Mouse (Mus musculus) CH12.LX (cell line): Measurements from ENCODE around the gene Zscan21. TPM values are rescaled to one million over a fixed set of nuclear protein-coding genes. Genes with fewer than 3 reads are reported as not detected.

ENCODE experiments used
- DNase-seq: peaks from one replicate; pipeline ENCODE4 v3.0.0-alpha.2; 2013; ENCODE audit errors: extremely low read depth
- H3K27ac ChIP-seq: 2 replicates; pipeline ENCODE4 v1.5.1; 2012; ENCODE audit warnings: low read depth, mild to moderate bottlenecking, control low read depth, moderate library complexity; ENCODE audit not compliant: insufficient read depth
- H3K27me3 ChIP-seq: replicated peaks from 2 replicates; pipeline ENCODE3; 2012; ENCODE audit warnings: inconsistent platforms
- H3K36me3 ChIP-seq, 2 experiments: replicated peaks in 1 of 2; 2 replicates each; pipeline versions ENCODE3 to v1.6.1; 2012; ENCODE audit warnings: inconsistent platforms in 1 of 2, low read length in 1 of 2, mild to moderate bottlenecking in 1 of 2, mixed read lengths in 1 of 2, moderate library complexity in 1 of 2; ENCODE audit not compliant: control insufficient read depth in 1 of 2, insufficient read depth in 1 of 2
- H3K4me1 ChIP-seq, 2 experiments: 2 replicates each; pipeline ENCODE4 v1.6.1; 2012; ENCODE audit warnings: inconsistent platforms in 1 of 2, moderate library complexity in 1 of 2; ENCODE audit not compliant: insufficient read depth in 2 of 2, control insufficient read depth in 1 of 2
- H3K4me2 ChIP-seq: 2 replicates; pipeline ENCODE4 v1.6.1; 2012; ENCODE audit warnings: low read depth, mild to moderate bottlenecking, control low read depth; ENCODE audit not compliant: poor library complexity, insufficient read depth, severe bottlenecking
- H3K4me3 ChIP-seq, 3 experiments: fragments of 150-350 bp in 1 of 3; sonication (generic) in 1 of 3; replicated peaks in 1 of 3; 2 replicates each; pipeline versions ENCODE3 to v1.5.1; 2011 to 2012; ENCODE audit warnings: low read depth in 2 of 3, low read length in 2 of 3, mild to moderate bottlenecking in 2 of 3, moderate library complexity in 2 of 3, control low read depth in 1 of 3, improper control_type of control experiment in 1 of 3, inconsistent platforms in 1 of 3, mixed read lengths in 1 of 3; ENCODE audit not compliant: poor library complexity in 1 of 3
- H3K79me2 ChIP-seq: replicated peaks from 2 replicates; pipeline ENCODE4 v1.6.1; 2012; ENCODE audit warnings: mild to moderate bottlenecking, moderate library complexity; ENCODE audit not compliant: control insufficient read depth, poor library complexity, insufficient read depth, severe bottlenecking; ENCODE audit errors: extremely low read depth
- H3K9ac ChIP-seq: 2 replicates; pipeline ENCODE4 v1.6.1; 2012; ENCODE audit warnings: low read depth, mild to moderate bottlenecking, control low read depth, moderate library complexity; ENCODE audit not compliant: insufficient read depth
- H3K9me3 ChIP-seq: replicated peaks from 2 replicates; pipeline ENCODE3; 2012; ENCODE audit warnings: low read length, inconsistent platforms, mixed read lengths
- BHLHE40 ChIP-seq: IDR thresholded peaks from 2 replicates; pipeline ENCODE4 v1.6.1; 2011; ENCODE audit warnings: mild to moderate bottlenecking, low read depth, low read length, improper control_type of control experiment
- CHD1 ChIP-seq: IDR thresholded peaks from 2 replicates; pipeline ENCODE4 v1.6.1; 2012; ENCODE audit warnings: low read depth, low read length, improper control_type of control experiment, inconsistent platforms
- CHD2 ChIP-seq: IDR thresholded peaks from 2 replicates; pipeline ENCODE4 v1.6.1; 2011; ENCODE audit warnings: low read length, improper control_type of control experiment
- CTCF ChIP-seq, 2 experiments: IDR thresholded peaks in 1 of 2; conservative IDR thresholded peaks in 1 of 2; 2 replicates each; pipeline ENCODE4 v1.5.1; 2011 to 2012; ENCODE audit warnings: low read depth in 2 of 2, low read length in 2 of 2, improper control_type of control experiment in 1 of 2, inconsistent platforms in 1 of 2, mild to moderate bottlenecking in 1 of 2, moderate library complexity in 1 of 2
- ELF1 ChIP-seq: IDR thresholded peaks from 2 replicates; pipeline ENCODE4 v1.6.1; 2014; ENCODE audit warnings: low read depth, mild to moderate bottlenecking, inconsistent platforms, low read length, improper control_type of control experiment
- GABPA ChIP-seq: IDR thresholded peaks from 2 replicates; pipeline ENCODE4 v1.6.1; 2012; ENCODE audit warnings: low read depth, low read length, improper control_type of control experiment, inconsistent platforms; ENCODE audit not compliant: insufficient replicate concordance
- MYC ChIP-seq: IDR thresholded peaks from 2 replicates; pipeline ENCODE4 v1.6.1; 2011; ENCODE audit warnings: low read depth, mild to moderate bottlenecking, improper control_type of control experiment, low read length
- NELFE ChIP-seq: IDR thresholded peaks from 2 replicates; pipeline ENCODE4 v1.6.1; 2011; ENCODE audit warnings: low read depth, low read length, improper control_type of control experiment
- RAD21 ChIP-seq: IDR thresholded peaks from 2 replicates; pipeline ENCODE4 v1.6.1; 2011; ENCODE audit warnings: low read depth, mild to moderate bottlenecking, low read length, improper control_type of control experiment, moderate library complexity
- SMC3 ChIP-seq: IDR thresholded peaks from 2 replicates; pipeline ENCODE4 v1.6.1; 2011; ENCODE audit warnings: low read depth, low read length, improper control_type of control experiment
- TBP ChIP-seq: conservative IDR thresholded peaks from 2 replicates; pipeline ENCODE4 v1.6.1; 2011; ENCODE audit warnings: low read depth, low read length, improper control_type of control experiment
- TCF12 ChIP-seq: IDR thresholded peaks from 2 replicates; pipeline ENCODE4 v1.6.1; 2014; ENCODE audit warnings: low read depth, mild to moderate bottlenecking, inconsistent platforms, low read length, improper control_type of control experiment
- ZMIZ1 ChIP-seq: IDR thresholded peaks from 2 replicates; pipeline ENCODE4 v1.6.1; 2012; ENCODE audit warnings: low read depth, mild to moderate bottlenecking, inconsistent platforms, low read length, improper control_type of control experiment
- ZNF384 ChIP-seq: IDR thresholded peaks from 2 replicates; pipeline ENCODE4 v1.6.1; 2012; ENCODE audit warnings: low read depth, low read length, improper control_type of control experiment, inconsistent platforms
- dilution Hi-C: fragments of 300-500 bp; cut with MboI; formaldehyde crosslinking; loops from 2 replicates; pipeline ENCODE4 v1.14.3; 2020; ENCODE audit warnings: low sequenced_read_pairs; ENCODE audit not compliant: extremely low pct_unique_long_range_greater_than_20kb, extremely low pct_ligation_motif_present
- in situ Hi-C: fragments of 300-500 bp; cut with MboI; formaldehyde crosslinking; loops from 3 replicates; pipeline ENCODE4 v1.14.3; 2019; ENCODE audit warnings: low sequenced_read_pairs, low pct_ligation_motif_present, low pct_unique_long_range_greater_than_20kb, mixed read lengths
- polyA plus RNA-seq: library from polyadenylated mRNA; unstranded; fragments of >175 nt; gene quantifications from 2 replicates; pipeline ENCODE4 v1.2.1, GENCODE M21; 2012; ENCODE audit warnings: low read depth; ENCODE audit not compliant: insufficient read length
- total RNA-seq, 2 experiments: library from RNA; depleted of rRNA; stranded (reverse); fragments of 300-350 nt in 1 of 2; fragments of >200 nt in 1 of 2; gene quantifications; 2 replicates each; pipeline ENCODE4 v1.2.3; 2012 to 2014

The Zscan21 gene
- total and polyA plus RNA-seq, 3 experiments = 9.0 to 12.1 (median 9.6) TPM

- no peaks in the 10 kb centered on the region; a peak in 2 of 4 replicates for H3K4me1 ChIP-seq
- in situ Hi-C loops = no loop called here
- H3K4me2 ChIP-seq = no peak overlapping the region
- TF ChIP-seq TCF12 (no peak), SMC3 (peak; percentile 39; the same call in 1 of the 2 replicates), MYC (peak; percentile 62; the same call in 1 of the 2 replicates), CTCF (conservative IDR thresholded peaks at IDR 0.05 in 1 of 2, IDR thresholded peaks at IDR 0.05 in 1 of 2; ENCODE audit: low read depth in 2 of 2, low read length in 2 of 2) (peak; percentile 51 to 71), RAD21 (peak; percentile 51)
- H3K9me3 ChIP-seq = no peaks in the 10 kb centered on the region
- H3K4me3 ChIP-seq = no peak overlapping the region
- H3K79me2 ChIP-seq = no peaks in the 10 kb centered on the region
- no peaks in the 10 kb centered on the region for H3K27me3 ChIP-seq
- dilution Hi-C loops = no loop called here
- H3K9ac ChIP-seq = no peak overlapping the region
- H3K27ac ChIP-seq = no peak overlapping the region
- DNase-seq = peak; percentile 57
- peaks cover 14 to 36% of the 10 kb centered on the region in 2 experiments for H3K36me3 ChIP-seq
These were observed 21.3 kb downstream of the Zscan21 start for GRCm38 (mm10) chr5:138137935-138138549.

GRCm38 (mm10) chr5:138138585-138138984 is 21.9 kb downstream of the Zscan21 start:
- Histone ChIP-seq H3K27ac (no peak overlapping the region), H3K4me2 (no peak overlapping the region), H3K9ac (no peak overlapping the region), H3K9me3 (no peaks in the 10 kb centered on the region), H3K79me2 (no peaks in the 10 kb centered on the region), H3K4me1 (no peaks in the 10 kb centered on the region; a peak in 2 of 4 replicates)
- no peak for DNase-seq
- dilution Hi-C loops = no loop called here
- no peak for TF ChIP-seq TBP
- TF ChIP-seq ZMIZ1 = no peak
- TF ChIP-seq ELF1 = no peak
- no peak for TF ChIP-seq CHD1
- TF ChIP-seq, all 38 proteins: peak for 0
- Histone ChIP-seq H3K36me3 (peaks cover 8 to 36% of the 10 kb centered on the region in 2 experiments), H3K27me3 (no peaks in the 10 kb centered on the region), H3K4me3 (no peak overlapping the region)
- in situ Hi-C loops = no loop called here

- Histone ChIP-seq H3K9me3 (no peaks in the 10 kb centered on the region), H3K79me2 (peaks cover 12% of the 10 kb centered on the region), H3K4me1 (peaks cover 0 to 13% of the 10 kb centered on the region in 2 experiments; a peak in 2 of 4 replicates), H3K27me3 (no peaks in the 10 kb centered on the region), H3K4me2 (peak overlapping the region; percentile 100), H3K4me3 (peak overlapping the region; percentile 88 to 90 (median 89)), H3K9ac (peak overlapping the region; percentile 94), H3K27ac (no peak overlapping the region), H3K36me3 (peaks cover 16 to 30% of the 10 kb centered on the region in 2 experiments)
- in situ Hi-C loops = no loop called here
- no peak for DNase-seq
- TF ChIP-seq ZNF384 (no peak), GABPA (no peak), CHD2 (no peak), NELFE (no peak), BHLHE40 (no peak)
- dilution Hi-C loops = no loop called here
These were observed 37.7 kb downstream of the Zscan21 start for GRCm38 (mm10) chr5:138154390-138154789.
